Mouse (Mus musculus): ENCODE measurements around the gene Dennd4b.
"Not testable (repeated sequence)": the region's sequence is repeated elsewhere in the genome, so short reads cannot be mapped to it uniquely, and the experiment has no call there.

Gene Dennd4b

DNA sequence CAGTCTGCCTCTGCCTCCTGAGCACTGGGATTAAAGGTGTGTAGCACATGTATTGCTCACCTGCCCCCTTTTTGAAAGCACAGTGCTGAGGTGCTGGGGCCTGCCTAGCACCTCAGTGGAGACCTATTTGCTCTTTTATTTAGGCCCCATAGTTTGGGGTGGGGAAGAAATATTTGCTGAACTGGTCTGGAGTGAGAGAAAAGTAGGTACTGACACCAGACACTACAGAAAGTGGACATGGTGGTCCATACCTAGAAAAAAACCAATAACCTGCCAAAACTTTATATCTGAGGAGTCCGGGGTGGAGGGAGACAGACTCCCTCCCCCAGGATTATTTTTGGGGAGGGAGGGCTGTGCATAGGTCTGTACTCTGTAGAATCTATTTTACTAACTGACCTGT, 11.8 kb upstream of the Dennd4b start:
- not testable (repeated sequence) for DNase-seq (ENCODE audit: low read depth, low spot score)

- peak; percentile 98 for DNase-seq (ENCODE audit: low read depth, low spot score)
Measured at GRCm38 (mm10) chr3:90253653-90254418, 11.1 kb upstream of the Dennd4b start, which contains the start of gene Crtc2. Gene Crtc2, plus strand, starts transcription at chr3:90254163.

- no peak for DNase-seq (ENCODE audit: low read depth, low spot score)
Measured at GRCm38 (mm10) chr3:90254419-90255193, 10.4 kb upstream of the Dennd4b start.

GRCm38 (mm10) chr3:90255194-90255565, 9.8 kb upstream of the Dennd4b start:
- no peak for DNase-seq (ENCODE audit: low read depth, low spot score)

GRCm38 (mm10) chr3:90255784-90256353, 9.1 kb upstream of the Dennd4b start:
- DNase-seq (ENCODE audit: low read depth, low spot score) = no peak

DNA sequence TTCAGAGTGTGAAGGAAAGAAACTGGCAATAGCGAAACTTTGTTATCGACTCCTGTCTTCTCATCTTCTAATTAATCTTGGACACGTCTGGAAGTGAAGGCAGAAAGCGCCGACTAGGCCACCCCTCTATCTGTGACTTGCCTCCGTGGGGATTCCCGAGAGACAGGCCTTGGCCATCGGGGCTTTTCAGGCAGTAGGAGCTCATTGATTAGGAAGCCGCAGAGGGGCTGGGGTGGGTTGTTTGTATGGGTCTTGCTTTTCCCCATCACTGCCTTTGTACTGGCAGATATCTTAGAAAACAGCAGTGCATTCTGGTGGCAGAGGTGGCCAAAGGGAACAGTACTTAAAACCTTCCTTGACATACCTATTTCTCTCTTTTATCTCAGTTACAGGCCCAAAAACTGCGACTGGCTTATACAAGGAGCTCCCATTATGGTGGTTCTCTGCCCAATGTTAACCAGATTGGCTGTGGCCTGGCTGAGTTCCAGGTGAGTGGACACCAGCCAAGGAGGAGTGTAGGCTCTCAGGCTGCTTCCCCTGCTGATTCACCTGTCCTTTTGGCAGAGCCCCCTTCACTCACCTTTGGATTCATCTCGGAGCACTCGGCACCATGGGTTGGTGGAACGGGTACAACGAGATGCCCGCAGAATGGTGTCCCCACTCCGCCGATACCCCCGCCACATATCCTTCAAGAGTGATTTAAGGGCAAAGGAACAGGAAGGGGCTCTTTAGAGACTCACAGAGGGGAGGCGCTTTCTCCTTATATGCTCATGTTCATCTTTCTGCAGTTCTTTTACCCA, 8.1 kb upstream of the Dennd4b start:
- no peak for DNase-seq (ENCODE audit: low read depth, low spot score)

GRCm38 (mm10) chr3:90258521-90258920, 6.5 kb upstream of the Dennd4b start:
- no peak for DNase-seq (ENCODE audit: low read depth, low spot score)

DNA sequence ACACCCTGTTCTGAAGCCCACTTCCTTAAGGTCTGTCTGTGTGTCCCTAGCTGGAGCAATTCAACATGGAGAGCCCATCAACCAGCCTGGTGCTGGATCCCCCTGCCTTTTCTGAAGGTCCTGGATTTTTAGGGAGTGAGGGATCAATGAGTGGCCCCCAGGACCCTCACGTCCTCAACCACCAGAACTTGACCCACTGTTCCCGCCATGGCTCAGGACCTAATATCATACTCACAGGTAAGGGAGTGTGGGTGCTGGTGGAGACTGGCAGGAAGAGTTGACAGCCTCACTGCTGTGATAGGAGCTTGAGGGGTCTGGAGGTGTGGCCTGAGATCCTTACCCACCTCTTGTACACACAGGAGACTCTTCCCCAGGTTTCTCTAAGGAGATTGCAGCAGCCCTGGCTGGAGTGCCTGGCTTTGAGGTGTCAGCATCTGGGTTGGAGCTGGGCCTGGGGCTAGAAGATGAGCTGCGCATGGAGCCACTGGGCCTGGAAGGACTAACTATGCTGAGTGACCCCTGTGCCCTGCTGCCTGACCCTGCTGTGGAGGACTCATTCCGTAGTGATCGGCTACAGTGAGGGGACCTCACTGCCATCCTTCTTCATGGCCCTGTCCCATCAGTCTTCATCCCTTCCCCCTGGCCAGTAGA, 1.7 kb upstream of the Dennd4b start:
- DNase-seq (ENCODE audit: low read depth, low spot score) = no peak

DNA sequence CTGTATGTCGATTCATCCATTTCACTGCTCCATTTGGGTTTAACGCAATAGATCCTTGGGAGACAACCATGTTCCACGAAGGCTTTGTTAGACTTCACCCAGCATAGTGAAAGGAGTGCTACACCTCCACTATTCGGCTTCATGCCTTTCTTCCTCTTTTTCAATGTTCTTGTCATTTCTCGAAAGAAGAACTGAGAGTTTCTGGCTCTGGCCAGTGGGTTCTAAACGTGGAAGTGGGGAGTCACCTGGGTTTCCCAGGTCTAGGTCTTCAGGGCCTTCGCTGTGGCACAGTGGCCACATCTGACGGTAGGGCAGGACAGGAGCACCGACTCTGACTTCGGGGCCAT, 325 bp upstream of the Dennd4b start:
- DNase-seq (ENCODE audit: low read depth, low spot score) = no peak

GRCm38 (mm10) chr3:90265932-90266741, 1.2 kb downstream of the Dennd4b start:
- DNase-seq (ENCODE audit: low read depth, low spot score) = no peak

- DNase-seq (ENCODE audit: low read depth, low spot score) = no peak
Measured at GRCm38 (mm10) chr3:90266901-90267775, 2.2 kb downstream of the Dennd4b start.

DNA sequence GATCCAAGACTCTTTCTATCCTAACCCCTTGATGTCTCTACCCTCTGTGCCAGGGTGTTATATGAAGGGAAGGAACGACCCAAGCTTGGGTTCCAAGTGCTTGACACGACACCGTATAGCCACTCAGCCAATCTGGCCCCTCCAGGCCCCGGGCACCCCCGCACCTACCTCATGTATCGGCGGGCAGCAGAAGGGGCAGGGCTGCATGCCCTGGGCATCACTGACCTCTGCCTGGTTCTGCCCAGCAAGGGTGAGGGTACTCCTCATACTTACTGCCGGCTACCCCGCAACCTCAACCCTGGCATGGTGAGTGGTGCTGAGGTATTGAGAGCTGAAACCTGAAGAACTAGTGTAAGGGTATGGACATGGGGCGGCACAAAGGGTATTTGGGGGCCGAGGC, 3.2 kb downstream of the Dennd4b start:
- no peak for DNase-seq (ENCODE audit: low read depth, low spot score)

DNA sequence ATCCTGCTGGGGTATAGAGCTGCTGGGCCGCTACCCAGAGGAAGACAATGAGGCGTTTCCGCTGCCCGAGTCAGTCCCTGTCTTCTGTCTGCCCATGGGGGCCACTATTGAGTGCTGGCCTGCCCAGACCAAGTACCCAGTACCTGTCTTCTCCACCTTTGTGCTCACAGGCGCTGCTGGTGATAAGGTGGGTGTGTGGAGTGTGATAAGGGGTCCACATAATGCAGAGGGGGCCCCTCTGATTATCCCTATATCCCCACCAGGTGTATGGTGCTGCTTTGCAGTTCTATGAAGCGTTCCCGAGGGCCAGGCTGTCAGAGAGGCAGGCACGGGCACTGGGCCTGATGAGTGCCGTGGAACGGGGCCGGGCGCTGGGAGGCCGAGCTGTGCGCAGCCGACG, 4.0 kb downstream of the Dennd4b start:
- DNase-seq (ENCODE audit: low read depth, low spot score) = no peak

- DNase-seq (ENCODE audit: low read depth, low spot score) = no peak
Measured at GRCm38 (mm10) chr3:90270784-90271183, 5.8 kb downstream of the Dennd4b start.

DNA sequence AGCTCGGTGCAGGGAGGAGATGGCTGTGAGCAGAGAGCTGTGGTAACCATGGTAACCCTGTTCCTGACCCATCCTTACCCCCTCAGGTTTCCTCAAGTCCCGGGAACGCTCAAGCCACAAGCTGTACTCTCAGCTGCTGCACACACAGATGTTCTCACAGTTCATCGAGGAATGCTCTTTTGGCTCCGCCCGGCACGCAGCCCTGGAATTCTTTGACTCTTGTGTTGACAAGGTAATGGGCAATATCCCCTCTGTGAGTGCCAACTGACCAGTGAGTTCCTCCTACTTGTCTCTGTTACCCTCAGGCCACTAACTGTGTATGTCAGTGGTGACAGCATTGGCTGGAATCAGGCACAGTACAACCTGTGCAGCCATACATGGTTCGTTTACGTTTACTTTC, 7.2 kb downstream of the Dennd4b start:
- no peak for DNase-seq (ENCODE audit: low read depth, low spot score)

GRCm38 (mm10) chr3:90273855-90274254, 8.9 kb downstream of the Dennd4b start:
- no peak for DNase-seq (ENCODE audit: low read depth, low spot score)

DNA sequence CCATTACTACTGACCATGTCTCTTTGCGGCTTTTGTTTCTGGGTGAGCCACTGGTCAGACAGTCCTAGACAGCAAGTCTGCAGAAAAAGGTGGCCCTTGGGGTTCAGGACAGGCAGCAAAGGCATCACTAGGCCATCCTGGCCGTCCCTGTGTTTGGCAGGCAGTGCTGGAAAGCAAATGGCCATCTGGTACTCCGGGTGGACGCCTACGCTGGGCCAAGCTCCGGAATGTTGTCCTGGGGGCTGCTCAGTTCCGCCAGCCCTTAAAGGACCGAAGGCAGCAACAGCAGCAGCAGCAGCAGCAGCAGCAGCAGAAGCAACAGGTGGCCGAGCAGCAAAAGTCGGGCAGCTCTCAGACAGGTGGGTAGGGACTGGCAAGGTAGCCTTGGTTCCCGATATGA, 10.3 kb downstream of the Dennd4b start:
- no peak for DNase-seq (ENCODE audit: low read depth, low spot score)

DNA sequence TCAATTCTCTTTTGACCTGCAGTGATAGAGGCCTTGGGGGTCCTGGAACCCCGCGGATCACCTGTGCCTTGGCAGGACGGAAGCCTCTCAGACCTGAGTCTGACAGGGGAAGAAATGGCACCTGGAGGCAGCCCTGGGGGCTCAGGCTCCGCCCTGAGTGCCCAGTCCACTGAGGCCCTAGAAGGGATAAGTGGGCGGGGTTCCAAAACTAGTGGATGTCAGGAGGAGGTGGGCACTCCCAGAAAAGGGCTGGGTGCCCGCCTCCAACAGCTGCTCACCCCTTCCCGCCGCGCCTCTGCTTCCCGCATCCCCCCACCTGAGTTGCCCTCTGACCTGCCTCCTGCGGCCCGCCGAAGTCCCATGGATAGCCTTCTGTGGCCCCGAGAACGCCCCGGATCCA, 11.9 kb downstream of the Dennd4b start:
- no peak for DNase-seq (ENCODE audit: low read depth, low spot score)

DNA sequence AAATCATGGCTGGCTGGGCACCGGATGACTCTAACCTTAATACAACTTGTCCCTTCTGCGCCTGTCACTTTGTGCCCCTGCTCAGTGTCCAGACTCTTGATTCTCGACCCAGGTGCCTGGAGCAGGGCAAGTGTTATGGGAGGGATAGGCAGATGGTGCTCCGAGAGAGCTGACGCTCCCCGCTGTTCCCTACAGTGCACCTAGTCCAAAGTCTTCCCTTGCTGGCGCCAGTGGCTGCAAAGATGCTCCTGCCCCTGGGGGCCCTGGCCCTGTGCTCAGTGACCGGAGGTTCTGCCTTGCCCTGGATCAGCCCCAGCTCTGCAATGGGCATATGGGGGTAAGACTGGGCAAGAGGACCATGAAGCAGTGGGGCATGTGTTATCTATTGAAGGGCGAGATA, 12.8 kb downstream of the Dennd4b start:
- DNase-seq (ENCODE audit: low read depth, low spot score) = no peak

DNA sequence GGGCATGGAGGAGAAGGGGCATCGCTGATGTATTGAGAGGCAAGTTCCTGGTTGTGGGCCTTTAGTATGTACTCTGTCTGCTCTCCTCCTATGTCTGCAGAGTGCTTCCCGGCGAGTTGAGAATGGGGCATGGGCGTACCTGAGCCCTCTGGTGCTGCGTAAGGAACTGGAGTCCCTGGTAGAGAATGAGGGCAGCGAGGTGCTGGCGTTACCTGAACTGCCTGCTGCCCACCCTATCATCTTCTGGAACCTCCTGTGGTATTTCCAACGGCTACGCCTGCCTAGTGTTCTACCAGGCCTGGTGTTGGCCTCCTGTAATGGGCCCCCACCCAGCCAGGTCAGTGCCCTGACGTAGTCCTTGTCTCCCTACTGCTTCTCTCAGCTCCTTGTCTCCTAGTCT, 13.2 kb downstream of the Dennd4b start:
- no peak for DNase-seq (ENCODE audit: low read depth, low spot score)

Data from brain, embryonic 18.5 days (tissue).